Mouse (Mus musculus): ENCODE results near the gene Col6a4. TPM values are rescaled to one million over a fixed set of nuclear protein-coding genes. Genes with fewer than 3 reads are reported as not detected.

The Col6a4 gene
- total and polyA plus RNA-seq, 3 experiments, result 0.08 to 0.74 (median 0.47) TPM

DNA sequence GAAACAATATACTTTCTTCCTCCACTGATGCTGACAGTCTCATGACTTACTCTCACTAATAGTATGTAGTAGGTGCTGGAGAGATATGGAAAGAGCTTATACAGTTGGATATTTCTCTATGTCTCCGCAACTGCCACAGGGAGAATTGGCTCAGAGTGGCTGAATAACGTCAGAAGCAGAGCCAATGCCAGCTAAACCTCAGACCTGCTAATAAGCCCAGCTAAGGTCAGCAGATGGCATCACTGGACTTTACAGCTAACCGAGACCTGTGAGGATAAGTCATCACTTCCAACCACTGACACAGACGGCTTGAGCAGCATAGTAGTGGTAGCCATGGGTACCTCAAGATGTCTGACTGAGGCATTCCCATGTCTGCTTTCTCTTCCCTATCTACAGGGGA, 22.6 kb downstream of the Col6a4 start:
- in situ Hi-C loops (cut with MboI; ENCODE audit: low pct_ligation_motif_present, low pct_unique_long_range_greater_than_20kb, low sequenced_read_pairs), result no loop called here
- no peaks in the 10 kb centered on the region for H3K79me2 ChIP-seq (replicated peaks; ENCODE audit: control insufficient read depth, extremely low read depth, insufficient read depth, poor library complexity, severe bottlenecking)

DNA sequence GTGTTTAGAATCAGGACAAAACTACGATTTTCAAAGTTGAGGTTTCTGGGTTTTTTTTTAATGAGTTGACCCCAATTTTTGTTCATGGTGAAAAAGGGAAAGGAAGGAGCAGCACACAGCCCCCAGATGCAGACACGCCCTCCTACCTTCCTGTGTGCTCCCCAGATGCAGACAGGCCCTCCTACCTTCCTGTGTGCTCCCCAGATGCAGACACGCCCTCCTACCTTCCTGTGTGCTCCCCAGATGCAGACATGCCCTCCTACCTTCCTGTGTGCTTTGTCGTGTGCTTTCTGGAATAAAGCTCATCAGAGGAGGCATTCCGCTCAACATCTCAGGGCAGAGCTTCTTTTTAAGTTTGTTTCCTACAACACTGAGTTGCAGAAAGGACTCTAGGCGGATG, 24.9 kb downstream of the Col6a4 start:
- H3K4me3 ChIP-seq (replicated peaks in 1 of 3; ENCODE audit: low read depth in 2 of 3, low read length in 2 of 3, poor library complexity in 1 of 3), result no peak overlapping the region
- dilution Hi-C loops (cut with MboI; ENCODE audit: extremely low pct_ligation_motif_present, extremely low pct_unique_long_range_greater_than_20kb, low sequenced_read_pairs), result no loop called here

More for the DNA sequence above, 22.6 kb downstream of the Col6a4 start:
- Histone ChIP-seq H3K9ac (ENCODE audit: insufficient read depth, low read depth) (no peak overlapping the region), H3K27ac (ENCODE audit: insufficient read depth, low read depth) (no peak overlapping the region), H3K4me2 (ENCODE audit: insufficient read depth, low read depth, poor library complexity, severe bottlenecking) (no peak overlapping the region), H3K4me3 (replicated peaks in 1 of 3; ENCODE audit: low read depth in 2 of 3, low read length in 2 of 3, poor library complexity in 1 of 3) (no peak overlapping the region), H3K36me3 (replicated peaks in 1 of 2; ENCODE audit: control insufficient read depth in 1 of 2, insufficient read depth in 1 of 2, low read length in 1 of 2) (no peaks in the 10 kb centered on the region), H3K27me3 (replicated peaks) (peaks cover 82% of the 10 kb centered on the region), H3K4me1 (ENCODE audit: control insufficient read depth in 1 of 2, insufficient read depth in 2 of 2) (no peaks in the 10 kb centered on the region; a peak in 1 of 4 replicates), H3K9me3 (replicated peaks; ENCODE audit: low read length) (no peaks in the 10 kb centered on the region)
- no peak for TF ChIP-seq CHD2 (IDR thresholded peaks at IDR 0.05; ENCODE audit: low read length)
- no peak for TF ChIP-seq TCF12 (IDR thresholded peaks at IDR 0.05; ENCODE audit: low read depth, low read length)
- TF ChIP-seq ZKSCAN1 (IDR thresholded peaks at IDR 0.05; ENCODE audit: borderline replicate concordance, low read depth, low read length), result no peak
- no peak for TF ChIP-seq PAX5 (IDR thresholded peaks at IDR 0.05; ENCODE audit: low read length)
- TF ChIP-seq IRF4 (IDR thresholded peaks at IDR 0.05; ENCODE audit: low read depth, low read length), result no peak
- no peak for TF ChIP-seq RCOR1 (conservative IDR thresholded peaks at IDR 0.05; ENCODE audit: low read depth, low read length)
- TF ChIP-seq TBP (conservative IDR thresholded peaks at IDR 0.05; ENCODE audit: low read depth, low read length), result no peak
- TF ChIP-seq HCFC1 (IDR thresholded peaks at IDR 0.05; ENCODE audit: low read depth, low read length), result no peak
- TF ChIP-seq CHD1 (IDR thresholded peaks at IDR 0.05; ENCODE audit: low read depth, low read length), result no peak
- TF ChIP-seq SMC3 (IDR thresholded peaks at IDR 0.05; ENCODE audit: low read depth, low read length), result no peak
- TF ChIP-seq GABPA (IDR thresholded peaks at IDR 0.05; ENCODE audit: insufficient replicate concordance, low read depth, low read length), result no peak
- no peak for TF ChIP-seq MEF2A (IDR thresholded peaks at IDR 0.05; ENCODE audit: borderline replicate concordance, low read depth, low read length)
- TF ChIP-seq MXI1 (IDR thresholded peaks at IDR 0.05; ENCODE audit: low read depth, low read length), result no peak
- dilution Hi-C loops (cut with MboI; ENCODE audit: extremely low pct_ligation_motif_present, extremely low pct_unique_long_range_greater_than_20kb, low sequenced_read_pairs), result no loop called here
- DNase-seq (ENCODE audit: extremely low read depth), result no peak

More for the DNA sequence above, 24.9 kb downstream of the Col6a4 start:
- TF ChIP-seq ZNF384 (IDR thresholded peaks at IDR 0.05; ENCODE audit: low read depth, low read length) (no peak), ZKSCAN1 (IDR thresholded peaks at IDR 0.05; ENCODE audit: borderline replicate concordance, low read depth, low read length) (no peak), JUN (IDR thresholded peaks at IDR 0.05; ENCODE audit: insufficient read depth, low read depth, low read length) (no peak), NELFE (IDR thresholded peaks at IDR 0.05; ENCODE audit: low read depth, low read length) (no peak), KAT2A (IDR thresholded peaks at IDR 0.05; ENCODE audit: insufficient replicate concordance, low read length) (no peak), GABPA (IDR thresholded peaks at IDR 0.05; ENCODE audit: insufficient replicate concordance, low read depth, low read length) (no peak), SIN3A (IDR thresholded peaks at IDR 0.05; ENCODE audit: low read length) (no peak), MXI1 (IDR thresholded peaks at IDR 0.05; ENCODE audit: low read depth, low read length) (no peak), POLR2A (IDR thresholded peaks at IDR 0.05; ENCODE audit: low read depth, low read length) (no peak), MYC (IDR thresholded peaks at IDR 0.05; ENCODE audit: low read depth, low read length) (no peak), MAZ (IDR thresholded peaks at IDR 0.05; ENCODE audit: low read depth, low read length) (no peak), HCFC1 (IDR thresholded peaks at IDR 0.05; ENCODE audit: low read depth, low read length) (no peak), UBTF (IDR thresholded peaks at IDR 0.05; ENCODE audit: low read depth, low read length) (no peak)
- Histone ChIP-seq H3K9me3 (replicated peaks; ENCODE audit: low read length) (no peaks in the 10 kb centered on the region), H3K36me3 (replicated peaks in 1 of 2; ENCODE audit: control insufficient read depth in 1 of 2, insufficient read depth in 1 of 2, low read length in 1 of 2) (no peaks in the 10 kb centered on the region), H3K27ac (ENCODE audit: insufficient read depth, low read depth) (no peak overlapping the region), H3K4me1 (ENCODE audit: control insufficient read depth in 1 of 2, insufficient read depth in 2 of 2) (no peaks in the 10 kb centered on the region; a peak in 1 of 4 replicates), H3K27me3 (replicated peaks) (peaks cover 73% of the 10 kb centered on the region), H3K79me2 (replicated peaks; ENCODE audit: control insufficient read depth, extremely low read depth, insufficient read depth, poor library complexity, severe bottlenecking) (no peaks in the 10 kb centered on the region), H3K4me2 (ENCODE audit: insufficient read depth, low read depth, poor library complexity, severe bottlenecking) (no peak overlapping the region), H3K9ac (ENCODE audit: insufficient read depth, low read depth) (no peak overlapping the region)
- no peak for DNase-seq (ENCODE audit: extremely low read depth)
- in situ Hi-C loops (cut with MboI; ENCODE audit: low pct_ligation_motif_present, low pct_unique_long_range_greater_than_20kb, low sequenced_read_pairs), result no loop called here
